Mouse (Mus musculus) heart, embryonic 12.5 days (tissue): ENCODE data around the gene Cdkl2. TPM values are rescaled to one million over a fixed set of nuclear protein-coding genes. Genes with fewer than 3 reads are reported as not detected.

Source experiments
- ATAC-seq: fragments of 200-750 bp; cut with Nextera tagmentation; 2 replicates; pipeline ENCODE4 v1.8.0; 2017; ENCODE audit warnings: moderate TSS enrichment, moderate library complexity; ENCODE audit not compliant: insufficient number of reproducible peaks, low FRiP score
- H3K27ac ChIP-seq: fragments of 300-500 bp; sonication (generic); 2 replicates; pipeline ENCODE4 v1.5.1; 2016; ENCODE audit warnings: mild to moderate bottlenecking, moderate library complexity; ENCODE audit not compliant: poor library complexity, severe bottlenecking
- H3K27me3 ChIP-seq: fragments of 300-500 bp; sonication (generic); replicated peaks from 2 replicates; pipeline ENCODE4 v1.6.1; 2016; ENCODE audit warnings: mild to moderate bottlenecking, moderate library complexity
- H3K36me3 ChIP-seq: fragments of 300-500 bp; sonication (generic); 2 replicates; pipeline ENCODE4 v1.6.1; 2016; ENCODE audit warnings: mild to moderate bottlenecking, moderate library complexity
- H3K4me1 ChIP-seq: fragments of 300-500 bp; sonication (generic); replicated peaks from 2 replicates; pipeline ENCODE4 v1.6.1; 2016; ENCODE audit warnings: mild to moderate bottlenecking
- H3K4me2 ChIP-seq: fragments of 300-500 bp; sonication (generic); 2 replicates; pipeline ENCODE4 v1.6.1; 2016; ENCODE audit warnings: mild to moderate bottlenecking, moderate library complexity
- H3K4me3 ChIP-seq: fragments of 300-500 bp; sonication (generic); 2 replicates; pipeline ENCODE4 v1.5.1; 2016; ENCODE audit warnings: mild to moderate bottlenecking
- H3K9ac ChIP-seq: fragments of 300-500 bp; sonication (generic); 2 replicates; pipeline ENCODE4 v1.6.1; 2016; ENCODE audit warnings: mild to moderate bottlenecking, moderate library complexity
- H3K9me3 ChIP-seq: fragments of 300-500 bp; sonication (generic); replicated peaks from 2 replicates; pipeline ENCODE4 v1.6.1; 2016; ENCODE audit warnings: mild to moderate bottlenecking, moderate library complexity
- WGBS: fragments of 180-500 bp; shearing (Covaris S2); methylation state at CpG from one replicate; pipeline ENCODE4 v1.1.7; 2016; 5-methylcytosine and 5-hydroxymethylcytosine counted together
- polyA plus RNA-seq: library from polyadenylated mRNA; unstranded; fragments of >200 nt; fragmentation: Nextera tagmentation; extraction: Ambion mirVana; gene quantifications from 2 replicates; pipeline ENCODE4 v1.2.1, GENCODE M21; 2016

The Cdkl2 gene
- 1.0 TPM in 2 replicates for polyA plus RNA-seq

- H3K9ac ChIP-seq: peak within 1 kb of the TSS; percentile 69
- no peak for ATAC-seq
- no peaks in the 10 kb centered on the region for H3K4me1 ChIP-seq
- no peaks in the 10 kb centered on the region for H3K9me3 ChIP-seq
- no peak within 1 kb of the TSS for H3K27ac ChIP-seq
- H3K27me3 ChIP-seq: no peaks in the 10 kb centered on the region; the same call in 1 of the 2 replicates
- peak within 1 kb of the TSS; percentile 81 for H3K4me2 ChIP-seq
- peak within 1 kb of the TSS; percentile 86 for H3K4me3 ChIP-seq
- no peaks in the 10 kb centered on the region for H3K36me3 ChIP-seq
- WGBS: 64% methylated on average over 4 of the region's 4 CpGs
Measured at GRCm38 (mm10) chr5:92043783-92044182, at the start of gene Cdkl2. Cdkl2 (minus strand) TSS chr5:92043883.

- Histone ChIP-seq H3K4me1 (no peaks in the 10 kb centered on the region), H3K27ac (no peak overlapping the region), H3K9me3 (no peaks in the 10 kb centered on the region), H3K4me3 (no peak overlapping the region), H3K4me2 (no peak overlapping the region), H3K9ac (no peak overlapping the region), H3K36me3 (no peaks in the 10 kb centered on the region), H3K27me3 (no peaks in the 10 kb centered on the region)
- 87% methylated on average over 4 of the region's 4 CpGs for WGBS
- no peak for ATAC-seq
Measured at GRCm38 (mm10) chr5:92087469-92087868, 43.8 kb upstream of the Cdkl2 start.

GRCm38 (mm10) chr5:92085821-92086550, 42.3 kb upstream of the Cdkl2 start:
- no peaks in the 10 kb centered on the region for H3K36me3 ChIP-seq
- no peak for ATAC-seq
- peaks cover 14% of the 10 kb centered on the region for H3K4me1 ChIP-seq
- H3K4me3 ChIP-seq: no peak overlapping the region
- 81% methylated on average over 7 of the region's 7 CpGs for WGBS
- H3K4me2 ChIP-seq: no peak overlapping the region
- H3K27me3 ChIP-seq: no peaks in the 10 kb centered on the region
- H3K27ac ChIP-seq: no peak overlapping the region
- H3K9me3 ChIP-seq: no peaks in the 10 kb centered on the region
- no peak overlapping the region for H3K9ac ChIP-seq

GRCm38 (mm10) chr5:92085246-92085645, 41.6 kb upstream of the Cdkl2 start:
- no peak for ATAC-seq
- no peaks in the 10 kb centered on the region for H3K9me3 ChIP-seq
- 61% methylated on average over 4 of the region's 4 CpGs for WGBS

GRCm38 (mm10) chr5:92083417-92084038, 39.8 kb upstream of the Cdkl2 start, which contains the start of gene G3bp2:
G3bp2 (minus strand) TSS chr5:92083719.
- Histone ChIP-seq H3K36me3 (no peaks in the 10 kb centered on the region), H3K9me3 (no peaks in the 10 kb centered on the region), H3K27me3 (no peaks in the 10 kb centered on the region), H3K4me3 (peak within 1 kb of the TSS; percentile 83), H3K9ac (peak within 1 kb of the TSS; percentile 91), H3K4me2 (peak within 1 kb of the TSS; percentile 82), H3K4me1 (peaks cover 32% of the 10 kb centered on the region), H3K27ac (peak within 1 kb of the TSS; percentile 99)
- under 1% methylated on average over 60 of the region's 65 CpGs for WGBS
- ATAC-seq: peak; percentile 98

More at GRCm38 (mm10) chr5:92085246-92085645, 41.6 kb upstream of the Cdkl2 start:
- Histone ChIP-seq H3K27ac (no peak overlapping the region), H3K4me2 (no peak overlapping the region), H3K27me3 (no peaks in the 10 kb centered on the region), H3K4me1 (peaks cover 21% of the 10 kb centered on the region), H3K9ac (no peak overlapping the region), H3K4me3 (no peak overlapping the region), H3K36me3 (no peaks in the 10 kb centered on the region)

- no peaks in the 10 kb centered on the region for H3K27me3 ChIP-seq
- no peaks in the 10 kb centered on the region for H3K9me3 ChIP-seq
- H3K4me2 ChIP-seq: peak overlapping the region; percentile 82
- peaks cover 32% of the 10 kb centered on the region for H3K4me1 ChIP-seq
- peak overlapping the region; percentile 99 for H3K27ac ChIP-seq
- under 1% methylated on average over 49 of the region's 55 CpGs for WGBS
- no peaks in the 10 kb centered on the region for H3K36me3 ChIP-seq
- ATAC-seq: peak; percentile 65
- H3K9ac ChIP-seq: peak overlapping the region; percentile 91
- peak overlapping the region; percentile 83 for H3K4me3 ChIP-seq
Measured at GRCm38 (mm10) chr5:92082821-92083401, 39.2 kb upstream of the Cdkl2 start.

GRCm38 (mm10) chr5:92081326-92081725, 37.6 kb upstream of the Cdkl2 start:
- WGBS: 58% methylated on average over 3 of the region's 3 CpGs
- Histone ChIP-seq H3K27me3 (no peaks in the 10 kb centered on the region), H3K4me1 (peaks cover 32% of the 10 kb centered on the region), H3K9me3 (no peaks in the 10 kb centered on the region), H3K4me2 (peak overlapping the region; percentile 82), H3K4me3 (peak overlapping the region; percentile 83), H3K9ac (peak overlapping the region; percentile 91; the same call in 1 of the 2 replicates), H3K27ac (no peak overlapping the region), H3K36me3 (peaks cover 6% of the 10 kb centered on the region; the same call in 1 of the 2 replicates)
- no peak for ATAC-seq

- no peak overlapping the region for H3K9ac ChIP-seq
- H3K4me3 ChIP-seq: no peak overlapping the region
- ATAC-seq: no peak
- no peaks in the 10 kb centered on the region for H3K27me3 ChIP-seq
- peaks cover 32% of the 10 kb centered on the region for H3K4me1 ChIP-seq
- no peak overlapping the region for H3K4me2 ChIP-seq
- WGBS: 39% methylated on average over 1 of the region's 1 CpGs
- H3K27ac ChIP-seq: no peak overlapping the region
- no peaks in the 10 kb centered on the region for H3K9me3 ChIP-seq
- peaks cover 8% of the 10 kb centered on the region; the same call in 1 of the 2 replicates for H3K36me3 ChIP-seq
Measured at GRCm38 (mm10) chr5:92080400-92080799, 36.7 kb upstream of the Cdkl2 start.

GRCm38 (mm10) chr5:92079304-92079703, 35.6 kb upstream of the Cdkl2 start:
- H3K9ac ChIP-seq: no peak overlapping the region
- 3% methylated on average over 1 of the region's 1 CpGs for WGBS
- H3K4me2 ChIP-seq: peak overlapping the region; percentile 13

GRCm38 (mm10) chr5:92078751-92079150, 35.1 kb upstream of the Cdkl2 start:
- Histone ChIP-seq H3K9ac (no peak overlapping the region), H3K4me3 (no peak overlapping the region), H3K27ac (peak overlapping the region; percentile 65; the same call in 1 of the 2 replicates), H3K27me3 (no peaks in the 10 kb centered on the region), H3K4me2 (no peak overlapping the region), H3K4me1 (peaks cover 37% of the 10 kb centered on the region), H3K9me3 (no peaks in the 10 kb centered on the region), H3K36me3 (peaks cover 8% of the 10 kb centered on the region; the same call in 1 of the 2 replicates)
- no peak for ATAC-seq

More at GRCm38 (mm10) chr5:92079304-92079703, 35.6 kb upstream of the Cdkl2 start:
- Histone ChIP-seq H3K27me3 (no peaks in the 10 kb centered on the region), H3K4me1 (peaks cover 32% of the 10 kb centered on the region), H3K36me3 (peaks cover 8% of the 10 kb centered on the region; the same call in 1 of the 2 replicates), H3K27ac (peak overlapping the region; percentile 65), H3K4me3 (no peak overlapping the region), H3K9me3 (no peaks in the 10 kb centered on the region)
- no peak for ATAC-seq

GRCm38 (mm10) chr5:92076273-92076672, 32.6 kb upstream of the Cdkl2 start:
- Histone ChIP-seq H3K9ac (no peak overlapping the region), H3K4me1 (peaks cover 27% of the 10 kb centered on the region), H3K27me3 (no peaks in the 10 kb centered on the region), H3K4me2 (no peak overlapping the region), H3K4me3 (no peak overlapping the region), H3K36me3 (peaks cover 16% of the 10 kb centered on the region), H3K9me3 (no peaks in the 10 kb centered on the region), H3K27ac (no peak overlapping the region)
- no peak for ATAC-seq
- WGBS: 83% methylated on average over 1 of the region's 1 CpGs
